Mouse (Mus musculus): Measurements from ENCODE around the gene Pdzrn3.

GRCm38 (mm10) chr6:101213066-101213465, 164.6 kb downstream of the Pdzrn3 start:
- TF ChIP-seq CTCF (conservative IDR thresholded peaks at IDR 0.05 in 1 of 2, IDR thresholded peaks at IDR 0.05 in 1 of 2; ENCODE audit: low read depth in 2 of 2, low read length in 2 of 2) (no peak), POLR2A (IDR thresholded peaks at IDR 0.05; ENCODE audit: low read depth, low read length) (no peak), MAX (IDR thresholded peaks at IDR 0.05; ENCODE audit: low read length) (no peak), SIN3A (IDR thresholded peaks at IDR 0.05; ENCODE audit: low read length) (no peak)
